Mouse (Mus musculus) forebrain, embryonic 16.5 days (tissue): ENCODE results near the gene Pax3. TPM values are rescaled to one million over a fixed set of nuclear protein-coding genes. Genes with fewer than 3 reads are reported as not detected.

ENCODE experiments used
- ATAC-seq: fragments of 200-750 bp; cut with Nextera tagmentation; 2 replicates; pipeline ENCODE4 v1.8.0; 2017; ENCODE audit warnings: mild to moderate bottlenecking, moderate library complexity
- H3K27ac ChIP-seq: fragments of 300-500 bp; sonication (generic); 2 replicates; pipeline ENCODE4 v1.5.1; 2014; ENCODE audit warnings: low read length, control low read depth
- H3K27me3 ChIP-seq: fragments of 300-500 bp; sonication (generic); replicated peaks from 2 replicates; pipeline ENCODE4 v1.6.1; 2014; ENCODE audit warnings: low read length; ENCODE audit not compliant: control insufficient read depth, insufficient read depth
- H3K36me3 ChIP-seq: fragments of 300-500 bp; sonication (generic); 2 replicates; pipeline ENCODE4 v1.6.1; 2014; ENCODE audit not compliant: control insufficient read depth, insufficient read depth
- H3K4me1 ChIP-seq: fragments of 300-500 bp; sonication (generic); replicated peaks from 2 replicates; pipeline ENCODE4 v1.6.1; 2014; ENCODE audit warnings: low read length; ENCODE audit not compliant: control insufficient read depth, insufficient read depth
- H3K4me2 ChIP-seq: fragments of 300-500 bp; sonication (generic); 2 replicates; pipeline ENCODE4 v1.6.1; 2014; ENCODE audit warnings: mild to moderate bottlenecking, low read length, control low read depth
- H3K4me3 ChIP-seq: fragments of 300-500 bp; sonication (generic); replicated peaks from 2 replicates; pipeline ENCODE4 v1.5.1; 2014; ENCODE audit warnings: mild to moderate bottlenecking, low read length, control low read depth
- H3K9ac ChIP-seq: fragments of 300-500 bp; sonication (generic); replicated peaks from 2 replicates; pipeline ENCODE4 v1.6.1; 2014; ENCODE audit warnings: low read depth, low read length, control low read depth
- H3K9me3 ChIP-seq: fragments of 300-500 bp; sonication (generic); 2 replicates; pipeline ENCODE4 v1.6.1; 2016; ENCODE audit warnings: low read length; ENCODE audit not compliant: control insufficient read depth
- WGBS: fragments of 180-500 bp; shearing (Covaris S2); extraction: QIAGEN DNeasy Blood & Tissue Kit; methylation state at CpG from one replicate; pipeline ENCODE4 v1.1.7; 2014; 5-methylcytosine and 5-hydroxymethylcytosine counted together
- polyA plus RNA-seq: library from polyadenylated mRNA; unstranded; fragments of >200 nt; fragmentation: Nextera tagmentation; extraction: Ambion mirVana; gene quantifications from 2 replicates; pipeline ENCODE4 v1.2.1, GENCODE M21; 2015

Pax3 gene
- polyA plus RNA-seq, 1 experiment from 2014 or later, result not detected

GRCm38 (mm10) chr1:78139287-78139686 lies 57.6 kb downstream of the Pax3 start:
- H3K4me2 ChIP-seq, result no peak overlapping the region
- peaks cover 78% of the 10 kb centered on the region for H3K27me3 ChIP-seq
- WGBS, result 3% methylated on average over 11 of the region's 11 CpGs
- no peak overlapping the region for H3K4me3 ChIP-seq
- H3K36me3 ChIP-seq, result no peaks in the 10 kb centered on the region
- no peaks in the 10 kb centered on the region for H3K9me3 ChIP-seq
- no peaks in the 10 kb centered on the region for H3K4me1 ChIP-seq
- no peak overlapping the region for H3K27ac ChIP-seq
- no peak overlapping the region for H3K9ac ChIP-seq
- no peak for ATAC-seq

GRCm38 (mm10) chr1:78129267-78129666 lies 67.7 kb downstream of the Pax3 start:
- Histone ChIP-seq H3K36me3 (no peaks in the 10 kb centered on the region), H3K9ac (no peak overlapping the region), H3K4me2 (no peak overlapping the region), H3K4me1 (no peaks in the 10 kb centered on the region), H3K4me3 (no peak overlapping the region), H3K27me3 (peaks cover 12% of the 10 kb centered on the region), H3K9me3 (no peaks in the 10 kb centered on the region), H3K27ac (no peak overlapping the region)
- ATAC-seq, result no peak
- WGBS, result 72% methylated on average over 5 of the region's 5 CpGs

- H3K27ac ChIP-seq, result no peak overlapping the region
- no peak for ATAC-seq
- no peak overlapping the region for H3K4me2 ChIP-seq
- no peaks in the 10 kb centered on the region for H3K4me1 ChIP-seq
- H3K9ac ChIP-seq, result no peak overlapping the region
- H3K27me3 ChIP-seq, result peaks cover 12% of the 10 kb centered on the region
- H3K4me3 ChIP-seq, result no peak overlapping the region
- H3K9me3 ChIP-seq, result peaks cover 6% of the 10 kb centered on the region
- WGBS, result 5% methylated on average over 10 of the region's 10 CpGs
- H3K36me3 ChIP-seq, result no peaks in the 10 kb centered on the region
Measured at GRCm38 (mm10) chr1:78119899-78120560, 76.9 kb downstream of the Pax3 start.

- ATAC-seq, result no peak
- WGBS, result 92% methylated on average over 3 of the region's 3 CpGs
- Histone ChIP-seq H3K9me3 (peaks cover 6% of the 10 kb centered on the region), H3K27me3 (peaks cover 7% of the 10 kb centered on the region), H3K27ac (no peak overlapping the region), H3K9ac (no peak overlapping the region), H3K36me3 (no peaks in the 10 kb centered on the region), H3K4me2 (no peak overlapping the region), H3K4me3 (no peak overlapping the region), H3K4me1 (no peaks in the 10 kb centered on the region)
Measured at GRCm38 (mm10) chr1:78116046-78116445, 80.9 kb downstream of the Pax3 start.

GRCm38 (mm10) chr1:78110311-78110710 lies 86.6 kb downstream of the Pax3 start:
- H3K27me3 ChIP-seq, result no peaks in the 10 kb centered on the region; the same call in 1 of the 2 replicates
- no peaks in the 10 kb centered on the region for H3K4me1 ChIP-seq
- no peak overlapping the region for H3K27ac ChIP-seq
- H3K9me3 ChIP-seq, result no peaks in the 10 kb centered on the region
- H3K4me2 ChIP-seq, result no peak overlapping the region
- no peak overlapping the region for H3K4me3 ChIP-seq
- H3K36me3 ChIP-seq, result no peaks in the 10 kb centered on the region
- no peak for ATAC-seq
- 66% methylated on average over 6 of the region's 6 CpGs for WGBS
- no peak overlapping the region for H3K9ac ChIP-seq

- H3K9ac ChIP-seq, result no peak overlapping the region
- no peak overlapping the region for H3K4me2 ChIP-seq
- H3K27ac ChIP-seq, result no peak overlapping the region
- H3K9me3 ChIP-seq, result no peaks in the 10 kb centered on the region
- ATAC-seq, result no peak
- H3K4me1 ChIP-seq, result no peaks in the 10 kb centered on the region
- H3K27me3 ChIP-seq, result no peaks in the 10 kb centered on the region
- 81% methylated on average over 7 of the region's 7 CpGs for WGBS
- H3K4me3 ChIP-seq, result no peak overlapping the region
- no peaks in the 10 kb centered on the region for H3K36me3 ChIP-seq
Measured at GRCm38 (mm10) chr1:78103511-78103910, 93.4 kb downstream of the Pax3 start.

- Histone ChIP-seq H3K9me3 (no peaks in the 10 kb centered on the region), H3K4me3 (no peak overlapping the region), H3K9ac (no peak overlapping the region), H3K4me2 (no peak overlapping the region), H3K27me3 (no peaks in the 10 kb centered on the region), H3K36me3 (no peaks in the 10 kb centered on the region), H3K4me1 (no peaks in the 10 kb centered on the region), H3K27ac (no peak overlapping the region)
- ATAC-seq, result no peak
- 90% methylated on average over 4 of the region's 4 CpGs for WGBS
Measured at GRCm38 (mm10) chr1:78093619-78094018, 103.3 kb downstream of the Pax3 start.

GRCm38 (mm10) chr1:78088646-78089045 lies 108.3 kb downstream of the Pax3 start:
- H3K4me2 ChIP-seq, result no peak overlapping the region
- 77% methylated on average over 2 of the region's 2 CpGs for WGBS
- no peaks in the 10 kb centered on the region for H3K9me3 ChIP-seq
- H3K9ac ChIP-seq, result no peak overlapping the region
- H3K4me1 ChIP-seq, result no peaks in the 10 kb centered on the region
- no peaks in the 10 kb centered on the region for H3K36me3 ChIP-seq
- no peak for ATAC-seq
- no peak overlapping the region for H3K27ac ChIP-seq
- H3K4me3 ChIP-seq, result no peak overlapping the region
- no peaks in the 10 kb centered on the region for H3K27me3 ChIP-seq

GRCm38 (mm10) chr1:78081761-78082160 lies 115.2 kb downstream of the Pax3 start:
- no peaks in the 10 kb centered on the region for H3K9me3 ChIP-seq
- no peak overlapping the region for H3K9ac ChIP-seq
- H3K4me3 ChIP-seq, result no peak overlapping the region
- H3K27me3 ChIP-seq, result peaks cover 6% of the 10 kb centered on the region
- H3K27ac ChIP-seq, result no peak overlapping the region
- H3K36me3 ChIP-seq, result no peaks in the 10 kb centered on the region
- no peak overlapping the region for H3K4me2 ChIP-seq
- no peaks in the 10 kb centered on the region for H3K4me1 ChIP-seq
- WGBS, result 56% methylated on average over 18 of the region's 18 CpGs
- ATAC-seq, result no peak

- H3K9me3 ChIP-seq, result no peaks in the 10 kb centered on the region; the same call in 1 of the 2 replicates
Measured at GRCm38 (mm10) chr1:78060850-78061249, 136.1 kb downstream of the Pax3 start.

More at GRCm38 (mm10) chr1:78060850-78061249, 136.1 kb downstream of the Pax3 start:
- Histone ChIP-seq H3K4me2 (no peak overlapping the region), H3K4me3 (no peak overlapping the region), H3K36me3 (no peaks in the 10 kb centered on the region), H3K4me1 (no peaks in the 10 kb centered on the region), H3K27ac (no peak overlapping the region), H3K9ac (no peak overlapping the region), H3K27me3 (0 out of 2 replicates have a peak, but pooled peaks cover 2% of the 10 kb centered on the region)
- no peak for ATAC-seq
- WGBS, result 55% methylated on average over 5 of the region's 5 CpGs
